Mouse (Mus musculus): ENCODE data around the gene Srp9.

DNA sequence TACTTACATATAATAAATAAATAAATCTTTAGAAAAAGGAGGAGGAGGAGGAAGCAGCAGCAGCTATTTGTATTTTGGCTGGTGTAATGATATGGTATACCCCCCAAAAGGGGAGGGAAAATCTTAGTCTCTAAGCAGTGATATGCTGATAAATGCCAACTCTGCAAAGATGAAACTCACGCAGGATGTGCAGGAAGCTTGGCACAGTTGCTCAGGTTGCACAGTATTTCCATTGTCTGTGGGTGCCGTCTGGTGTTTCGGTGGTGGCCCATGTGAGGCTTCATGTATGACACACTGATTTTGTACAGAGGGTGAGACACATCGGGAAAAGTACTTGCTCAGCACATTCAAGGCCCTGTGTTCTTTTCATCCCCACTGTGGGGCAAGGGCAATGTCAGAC is 23.1 kb upstream of the Srp9 start:
- no peak for TF ChIP-seq CTCF (IDR thresholded peaks at IDR 0.05; ENCODE audit: low read depth)
- no peak for TF ChIP-seq EP300 (optimal IDR thresholded peaks at IDR 0.05)
